Mouse (Mus musculus) forebrain, embryonic 12.5 days (tissue): ENCODE data around the gene Rbm34. TPM values are rescaled to one million over a fixed set of nuclear protein-coding genes. Genes with fewer than 3 reads are reported as not detected.
A peak's percentile ranks its signal among the peaks of the same experiment; 100 is the strongest.

Experiments used
- ATAC-seq: fragments of 200-750 bp; cut with Nextera tagmentation; 2 replicates; pipeline ENCODE4 v1.8.0; 2017; ENCODE audit warnings: moderate TSS enrichment; ENCODE audit not compliant: low FRiP score
- H3K27ac ChIP-seq: fragments of 300-500 bp; sonication (generic); 2 replicates; pipeline ENCODE4 v1.5.1; 2016; ENCODE audit warnings: mild to moderate bottlenecking
- H3K27me3 ChIP-seq: fragments of 300-500 bp; sonication (generic); 2 replicates; pipeline ENCODE4 v1.6.1; 2016; ENCODE audit warnings: mild to moderate bottlenecking
- H3K36me3 ChIP-seq: fragments of 300-500 bp; sonication (generic); replicated peaks from 2 replicates; pipeline ENCODE4 v1.6.1; 2016; ENCODE audit warnings: mild to moderate bottlenecking
- H3K4me1 ChIP-seq: fragments of 300-500 bp; sonication (generic); 2 replicates; pipeline ENCODE4 v1.6.1; 2016
- H3K4me2 ChIP-seq: fragments of 300-500 bp; sonication (generic); 2 replicates; pipeline ENCODE4 v1.6.1; 2016; ENCODE audit warnings: mild to moderate bottlenecking, moderate library complexity
- H3K4me3 ChIP-seq: fragments of 300-500 bp; sonication (generic); replicated peaks from 2 replicates; pipeline ENCODE4 v1.5.1; 2016; ENCODE audit warnings: mild to moderate bottlenecking
- H3K9ac ChIP-seq: fragments of 300-500 bp; sonication (generic); 2 replicates; pipeline ENCODE4 v1.6.1; 2016; ENCODE audit warnings: mild to moderate bottlenecking
- H3K9me3 ChIP-seq: fragments of 300-500 bp; sonication (generic); 2 replicates; pipeline ENCODE4 v1.6.1; 2016
- WGBS: fragments of 180-500 bp; shearing (Covaris S2); methylation state at CpG from one replicate; pipeline ENCODE4 v1.1.7; 2016; 5-methylcytosine and 5-hydroxymethylcytosine counted together
- polyA plus RNA-seq: library from polyadenylated mRNA; unstranded; fragments of >200 nt; fragmentation: Nextera tagmentation; extraction: Ambion mirVana; gene quantifications from 2 replicates; pipeline ENCODE4 v1.2.1, GENCODE M21; 2016

Rbm34 gene
- polyA plus RNA-seq, 1 experiment from 2014 or later: 33.0 TPM

DNA sequence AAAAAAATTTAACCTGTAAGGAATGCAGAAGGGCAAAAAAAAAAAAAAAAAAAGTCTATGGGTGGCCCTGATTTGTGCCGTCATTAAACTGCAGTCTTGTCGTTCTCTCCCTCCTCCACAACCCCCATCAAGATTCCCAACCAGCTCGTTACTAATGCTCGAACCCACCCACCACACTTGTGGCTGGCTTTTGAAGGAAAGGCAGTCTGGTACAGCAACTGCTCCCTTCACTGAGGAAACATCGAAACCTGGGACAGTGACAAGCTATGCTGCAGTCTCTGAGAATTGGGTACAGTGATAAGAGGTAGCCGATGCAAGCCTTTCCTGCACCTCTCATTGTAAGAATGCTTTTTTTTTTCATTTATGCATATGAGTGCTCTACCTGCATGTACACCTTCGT is 24.4 kb downstream of the Rbm34 start:
- ATAC-seq: no peak
- 70% methylated on average over 7 of the region's 7 CpGs for WGBS
- no peak overlapping the region for H3K9ac ChIP-seq
- H3K27me3 ChIP-seq: no peaks in the 10 kb centered on the region
- peaks cover 34% of the 10 kb centered on the region for H3K36me3 ChIP-seq
- H3K4me3 ChIP-seq: no peak overlapping the region
- no peak overlapping the region for H3K4me2 ChIP-seq
- peaks cover 23% of the 10 kb centered on the region for H3K4me1 ChIP-seq
- no peaks in the 10 kb centered on the region for H3K9me3 ChIP-seq
- no peak overlapping the region for H3K27ac ChIP-seq

DNA sequence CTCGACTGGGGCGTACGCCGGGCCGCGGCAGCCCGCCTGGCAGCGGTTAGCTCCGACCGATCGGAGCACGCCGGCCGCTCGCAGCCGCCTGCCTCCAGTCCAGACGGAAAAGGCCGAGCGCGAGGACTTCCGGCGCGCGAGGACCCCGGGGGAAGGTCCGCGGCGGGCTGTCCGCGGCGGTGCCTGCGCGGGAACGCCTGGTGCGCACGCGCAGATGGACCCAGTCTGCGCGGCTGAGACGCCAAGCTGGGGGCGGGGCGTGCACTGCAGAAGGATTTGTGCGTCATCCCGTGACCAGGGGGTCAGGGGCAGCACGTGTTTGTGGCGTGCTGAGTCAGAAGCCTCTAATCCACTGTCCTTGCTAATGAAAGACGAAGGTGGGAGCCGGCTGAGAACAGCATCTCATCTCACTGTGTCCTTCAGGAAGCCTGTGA is 25.1 kb downstream of the Rbm34 start, which contains the start of gene Tomm20:
Gene Tomm20, minus strand, starts transcription at position 115 of the 434 bp plus-strand sequence.
- Histone ChIP-seq H3K4me3 (peak within 1 kb of the TSS; percentile 77), H3K9me3 (no peaks in the 10 kb centered on the region), H3K4me2 (peak within 1 kb of the TSS; percentile 93), H3K9ac (peak within 1 kb of the TSS; percentile 87), H3K27me3 (no peaks in the 10 kb centered on the region), H3K36me3 (peaks cover 27% of the 10 kb centered on the region), H3K4me1 (peaks cover 23% of the 10 kb centered on the region), H3K27ac (peak within 1 kb of the TSS; percentile 86)
- 0% methylated on average over 48 of the region's 48 CpGs for WGBS
- ATAC-seq: peak; percentile 94

DNA sequence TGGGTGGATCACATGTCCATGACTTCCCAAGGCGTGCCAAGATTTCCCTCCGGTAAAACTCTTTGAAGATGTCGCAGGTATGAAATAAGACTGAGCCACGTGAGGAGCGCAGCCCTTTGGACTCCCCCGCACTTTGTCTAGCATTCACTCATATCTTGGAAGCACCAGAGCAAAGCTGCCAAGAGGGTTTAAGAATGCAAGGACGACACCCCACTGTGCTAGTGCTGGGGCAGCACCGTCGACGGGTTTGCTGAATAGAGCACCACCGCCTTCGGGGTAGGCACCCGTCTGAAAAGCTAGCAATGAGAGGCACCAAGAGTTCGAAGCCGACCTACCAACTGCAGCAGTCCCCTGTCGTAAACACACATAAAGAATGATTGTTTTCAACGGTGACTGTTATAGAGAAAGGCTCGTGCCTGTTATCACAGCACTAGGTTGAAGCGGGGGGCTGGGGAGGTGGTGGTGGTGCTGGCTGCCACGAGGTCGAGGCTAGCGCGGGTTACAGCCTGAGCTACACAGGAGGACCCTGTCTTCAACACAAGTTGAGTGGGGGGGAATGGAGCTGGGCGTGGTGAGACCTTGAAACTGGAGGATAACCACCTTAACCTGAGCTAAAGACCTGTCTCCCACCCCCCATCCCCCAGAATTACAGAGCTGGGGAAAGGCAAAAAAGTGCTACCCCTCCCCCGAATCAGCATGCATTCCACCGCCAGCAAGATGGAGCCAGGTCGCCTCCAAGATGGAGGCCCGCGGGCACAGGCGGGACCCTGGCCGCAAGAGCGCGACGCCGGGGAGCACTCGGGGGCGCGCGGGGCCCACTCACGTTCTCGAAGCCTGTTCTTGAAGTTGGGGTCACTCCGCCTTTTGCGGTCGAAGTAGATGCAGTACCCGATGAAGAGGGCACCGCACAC is 25.8 kb downstream of the Rbm34 start:
- under 1% methylated on average over 46 of the region's 46 CpGs for WGBS
- Histone ChIP-seq H3K27ac (peak overlapping the region; percentile 86), H3K9ac (peak overlapping the region; percentile 87), H3K4me3 (peak overlapping the region; percentile 77), H3K36me3 (peaks cover 20% of the 10 kb centered on the region), H3K4me2 (peak overlapping the region; percentile 93), H3K27me3 (no peaks in the 10 kb centered on the region), H3K4me1 (peaks cover 23% of the 10 kb centered on the region), H3K9me3 (no peaks in the 10 kb centered on the region)
- ATAC-seq: peak; percentile 77

DNA sequence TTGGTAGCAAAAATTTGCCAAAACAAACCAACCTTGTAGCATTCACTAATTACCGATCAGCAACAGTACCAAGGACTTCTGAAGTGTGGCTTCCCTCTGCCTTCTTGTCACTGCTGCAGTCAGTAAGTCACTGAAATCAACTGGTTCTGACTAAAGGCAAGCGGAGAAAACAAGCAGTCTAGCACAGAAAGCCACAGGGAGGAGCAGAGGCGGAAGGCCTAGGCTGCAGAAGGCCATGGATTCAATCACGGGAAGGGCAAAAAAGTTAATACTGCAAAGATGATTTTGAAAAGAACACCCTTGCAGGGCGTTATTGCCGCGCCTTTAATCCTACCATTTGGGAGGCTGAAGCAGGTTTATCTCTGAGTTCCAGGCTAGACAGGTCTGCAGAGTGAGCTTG is 27.3 kb downstream of the Rbm34 start:
- H3K27me3 ChIP-seq: no peaks in the 10 kb centered on the region
- H3K27ac ChIP-seq: no peak overlapping the region
- no peak for ATAC-seq
- peak overlapping the region; percentile 93; the same call in 1 of the 2 replicates for H3K4me2 ChIP-seq
- H3K36me3 ChIP-seq: peaks cover 22% of the 10 kb centered on the region
- no peak overlapping the region for H3K9ac ChIP-seq
- H3K4me1 ChIP-seq: peaks cover 23% of the 10 kb centered on the region
- 92% methylated on average over 7 of the region's 7 CpGs for WGBS
- no peaks in the 10 kb centered on the region for H3K9me3 ChIP-seq
- peak overlapping the region; percentile 77 for H3K4me3 ChIP-seq

DNA sequence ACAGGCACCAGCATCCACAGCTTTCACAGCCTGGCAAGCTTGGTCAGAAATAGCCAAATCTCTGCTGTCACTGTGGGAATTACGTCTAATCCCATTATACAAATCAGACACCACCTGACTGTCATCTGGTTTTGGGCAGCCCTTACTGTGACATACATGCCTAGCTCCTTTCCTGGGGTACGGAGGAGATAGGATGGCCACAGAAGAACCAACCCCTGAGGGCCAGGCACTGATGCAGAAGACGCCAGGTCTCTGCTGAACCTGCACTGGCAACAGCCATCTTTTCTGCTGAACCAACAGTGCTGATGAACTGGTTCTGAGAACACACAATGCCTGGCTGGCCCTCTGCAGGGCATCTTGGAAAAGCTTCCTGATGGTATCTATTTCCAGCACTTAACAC is 33.5 kb downstream of the Rbm34 start:
- peaks cover 66% of the 10 kb centered on the region for H3K36me3 ChIP-seq
- peaks cover 4% of the 10 kb centered on the region; the same call in 1 of the 2 replicates for H3K4me1 ChIP-seq
- no peaks in the 10 kb centered on the region for H3K9me3 ChIP-seq
- no peak overlapping the region for H3K4me2 ChIP-seq
- H3K27ac ChIP-seq: no peak overlapping the region
- no peak overlapping the region for H3K4me3 ChIP-seq
- no peak for ATAC-seq
- H3K9ac ChIP-seq: no peak overlapping the region
- no peaks in the 10 kb centered on the region for H3K27me3 ChIP-seq
- WGBS: 88% methylated on average over 3 of the region's 3 CpGs

DNA sequence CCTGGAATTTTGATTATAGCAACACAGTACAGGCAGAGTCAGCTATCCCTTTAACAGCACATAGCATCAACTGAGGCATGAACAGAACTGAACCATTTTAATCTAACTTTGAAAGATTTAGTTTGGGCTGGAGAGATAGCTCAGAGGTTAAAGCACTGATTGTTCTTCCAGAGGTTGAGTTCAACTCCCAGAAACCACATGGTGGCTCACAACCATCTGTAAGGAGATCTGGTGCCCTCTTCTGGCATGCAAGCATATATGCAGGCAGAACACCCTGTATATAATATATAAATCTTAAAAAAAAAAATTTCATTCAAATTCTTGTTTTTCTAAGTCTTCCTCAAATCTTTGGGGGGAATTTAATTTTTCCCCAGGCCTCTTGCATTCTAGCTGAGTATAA is 34.9 kb downstream of the Rbm34 start:
- Histone ChIP-seq H3K9me3 (no peaks in the 10 kb centered on the region), H3K27me3 (no peaks in the 10 kb centered on the region), H3K4me1 (no peaks in the 10 kb centered on the region), H3K4me3 (no peak overlapping the region), H3K4me2 (no peak overlapping the region), H3K9ac (no peak overlapping the region), H3K36me3 (peaks cover 80% of the 10 kb centered on the region), H3K27ac (no peak overlapping the region)
- ATAC-seq: no peak

DNA sequence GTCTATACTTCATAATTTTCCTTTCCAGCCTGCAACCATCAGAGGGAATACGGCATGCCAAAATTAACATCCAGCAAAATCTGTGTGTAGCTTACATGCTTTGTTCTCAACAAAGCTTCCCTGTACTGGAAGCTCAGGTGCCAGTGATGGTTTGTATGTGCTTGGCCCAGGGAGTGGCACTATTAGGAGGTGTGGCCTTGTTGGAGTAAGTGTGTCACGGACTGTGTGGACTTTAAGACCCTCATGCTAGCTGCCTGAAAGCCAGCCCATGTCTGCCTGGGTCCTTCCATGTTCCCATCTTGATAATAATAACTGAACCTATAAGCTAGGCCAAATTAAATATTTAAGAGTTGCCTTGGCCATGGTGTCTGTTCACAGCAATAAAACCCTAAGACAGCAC is 35.5 kb downstream of the Rbm34 start:
- Histone ChIP-seq H3K4me2 (no peak overlapping the region), H3K4me3 (no peak overlapping the region), H3K4me1 (no peaks in the 10 kb centered on the region), H3K9me3 (no peaks in the 10 kb centered on the region), H3K27ac (no peak overlapping the region), H3K9ac (no peak overlapping the region), H3K27me3 (no peaks in the 10 kb centered on the region), H3K36me3 (peaks cover 85% of the 10 kb centered on the region)
- ATAC-seq: no peak
- 93% methylated on average over 2 of the region's 2 CpGs for WGBS

DNA sequence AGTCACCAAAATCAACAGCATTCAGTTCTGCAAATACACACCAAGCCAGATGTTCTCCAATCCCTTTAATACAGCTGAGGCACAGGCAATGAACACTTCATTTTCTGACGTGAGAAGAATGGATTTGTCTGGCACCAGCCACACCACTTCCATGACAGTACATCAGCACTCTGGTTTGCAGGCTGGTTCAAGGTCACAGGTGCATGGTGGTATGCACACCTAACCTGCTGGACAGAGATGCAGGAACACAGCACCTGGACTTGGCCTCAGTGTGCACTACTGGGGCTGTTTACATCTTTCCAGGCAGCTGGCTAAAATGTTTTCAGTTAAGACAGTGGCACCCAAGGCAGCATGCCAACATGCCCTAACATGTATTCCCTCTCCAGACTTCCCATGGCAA is 38.2 kb downstream of the Rbm34 start:
- Histone ChIP-seq H3K27ac (no peak overlapping the region), H3K9ac (no peak overlapping the region), H3K4me1 (no peaks in the 10 kb centered on the region), H3K27me3 (no peaks in the 10 kb centered on the region), H3K4me3 (no peak overlapping the region), H3K9me3 (no peaks in the 10 kb centered on the region), H3K4me2 (no peak overlapping the region), H3K36me3 (peaks cover 74% of the 10 kb centered on the region)
- no peak for ATAC-seq
- 82% methylated on average over 1 of the region's 1 CpGs for WGBS

DNA sequence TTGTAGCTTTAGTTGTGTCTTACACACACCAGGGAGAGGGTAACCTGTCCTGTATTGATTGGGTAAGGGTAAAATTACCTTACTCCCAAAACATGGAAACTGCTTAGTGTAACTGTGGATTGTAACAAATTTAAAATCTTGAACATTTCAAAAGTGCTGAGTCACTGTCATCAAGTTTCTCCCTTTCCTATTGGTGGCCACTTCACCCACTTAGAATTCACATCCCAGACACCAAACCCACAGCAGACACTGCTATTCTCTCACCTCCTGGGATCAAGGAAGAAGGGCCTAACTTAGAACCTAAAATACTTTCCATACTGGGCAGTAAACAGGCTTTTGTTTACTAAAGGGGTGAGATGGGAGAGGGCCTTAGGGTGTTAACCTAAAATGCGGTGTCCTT is 38.6 kb downstream of the Rbm34 start:
- Histone ChIP-seq H3K9ac (no peak overlapping the region), H3K27ac (no peak overlapping the region), H3K4me2 (no peak overlapping the region), H3K4me1 (no peaks in the 10 kb centered on the region), H3K9me3 (no peaks in the 10 kb centered on the region), H3K36me3 (peaks cover 70% of the 10 kb centered on the region), H3K27me3 (no peaks in the 10 kb centered on the region), H3K4me3 (no peak overlapping the region)
- 95% methylated on average over 1 of the region's 1 CpGs for WGBS
- ATAC-seq: no peak

DNA sequence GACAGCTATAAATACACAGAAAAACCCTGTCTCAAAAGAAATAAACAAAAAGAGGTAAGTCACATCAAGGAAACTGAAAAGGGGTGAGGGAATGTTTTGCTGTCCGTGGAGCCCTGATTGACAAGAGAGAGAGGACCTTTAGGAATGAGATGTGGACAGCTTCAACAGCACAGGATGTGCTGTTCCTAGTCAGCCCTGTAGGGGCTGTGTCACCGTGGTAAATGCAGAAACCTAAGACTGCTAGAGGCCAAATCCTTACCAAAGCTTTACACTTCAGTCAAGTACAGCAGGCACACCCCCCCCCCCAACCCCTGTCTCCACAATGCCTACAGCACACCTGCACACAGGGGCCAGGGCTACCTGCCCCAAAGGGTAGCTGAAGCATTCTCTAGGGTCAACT is 39.2 kb downstream of the Rbm34 start:
- Histone ChIP-seq H3K4me3 (no peak overlapping the region), H3K27ac (no peak overlapping the region), H3K36me3 (peaks cover 65% of the 10 kb centered on the region), H3K4me2 (no peak overlapping the region), H3K9me3 (no peaks in the 10 kb centered on the region), H3K9ac (no peak overlapping the region), H3K27me3 (no peaks in the 10 kb centered on the region), H3K4me1 (no peaks in the 10 kb centered on the region)
- whole genome bisulfite sequencing: 56% methylated on average over 2 of the region's 2 CpGs
- no peak for ATAC-seq

DNA sequence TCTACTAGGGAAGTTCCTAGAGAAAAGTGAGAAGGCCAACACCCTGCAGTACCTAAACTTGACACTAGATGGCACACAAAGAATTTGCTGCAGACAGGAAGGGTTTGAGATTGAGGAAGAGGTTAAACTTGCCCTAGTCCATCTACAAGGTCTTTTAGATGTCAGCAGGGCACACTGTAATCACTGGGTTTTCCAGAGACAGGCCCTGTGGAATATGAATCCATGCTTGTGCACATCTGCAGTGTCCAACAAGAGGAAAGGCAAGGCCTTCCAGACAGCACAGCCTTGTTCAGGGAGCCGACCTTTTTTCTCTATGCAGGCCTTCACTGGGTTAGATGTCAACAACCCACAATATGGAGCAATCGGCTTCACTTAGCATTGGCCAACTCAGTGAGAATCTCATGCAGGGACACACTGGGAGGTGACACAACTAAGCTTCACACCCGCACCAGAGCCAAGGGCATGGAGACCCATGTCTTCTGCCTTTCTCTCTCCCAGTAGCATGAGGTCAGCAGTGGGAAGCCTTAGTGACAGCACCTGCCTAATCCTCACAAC is 41.2 kb downstream of the Rbm34 start:
- 0 out of 2 replicates have a peak, but pooled peaks have one; percentile 24 for ATAC-seq
- Histone ChIP-seq H3K27ac (no peak overlapping the region), H3K9ac (no peak overlapping the region), H3K9me3 (no peaks in the 10 kb centered on the region), H3K36me3 (peaks cover 56% of the 10 kb centered on the region), H3K4me1 (no peaks in the 10 kb centered on the region), H3K27me3 (no peaks in the 10 kb centered on the region), H3K4me3 (no peak overlapping the region), H3K4me2 (no peak overlapping the region)
- 84% methylated on average over 3 of the region's 3 CpGs for WGBS

DNA sequence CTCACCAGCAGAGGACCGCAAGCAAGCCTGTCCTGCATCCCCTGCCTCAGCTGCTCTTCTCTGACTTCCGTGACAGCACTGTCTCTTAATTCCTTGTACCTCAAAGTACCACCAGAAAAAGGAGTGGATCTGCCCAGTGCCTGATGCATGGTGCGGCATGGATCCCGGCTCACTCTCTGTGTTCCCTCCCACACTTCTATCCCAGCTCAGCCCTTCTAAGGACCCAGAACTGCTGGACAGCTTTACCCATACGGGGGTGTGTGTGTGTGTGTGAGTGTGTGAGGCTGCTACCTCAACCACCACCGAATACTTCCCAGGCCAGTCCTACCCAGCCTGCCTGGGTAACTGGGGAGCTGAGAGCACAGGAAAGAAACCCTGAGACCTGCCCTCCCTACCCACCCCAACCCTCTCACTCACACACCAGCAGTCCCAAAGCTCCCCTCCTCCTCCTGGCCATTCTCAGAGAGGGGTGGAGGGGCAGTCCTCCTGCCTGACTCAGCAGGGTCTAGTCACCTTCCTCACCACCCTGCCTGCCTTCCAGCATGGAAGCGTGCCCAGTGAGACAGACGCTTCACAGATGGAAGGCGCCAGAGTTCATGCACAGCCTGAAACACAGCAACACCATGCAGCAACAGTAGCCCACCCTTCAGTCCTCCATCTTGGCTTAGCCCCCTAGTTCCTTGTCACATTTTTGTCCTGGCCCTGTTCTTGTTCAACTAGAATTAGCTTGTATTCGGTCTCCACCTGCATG is 41.9 kb downstream of the Rbm34 start:
- no peak overlapping the region for H3K4me2 ChIP-seq
- no peak overlapping the region for H3K27ac ChIP-seq
- H3K4me3 ChIP-seq: no peak overlapping the region
- H3K36me3 ChIP-seq: peaks cover 52% of the 10 kb centered on the region
- 0 out of 2 replicates have a peak, but pooled peaks have one; percentile 15 for ATAC-seq
- no peaks in the 10 kb centered on the region for H3K4me1 ChIP-seq
- no peak overlapping the region for H3K9ac ChIP-seq
- WGBS: 92% methylated on average over 10 of the region's 10 CpGs
- no peaks in the 10 kb centered on the region for H3K9me3 ChIP-seq
- no peaks in the 10 kb centered on the region for H3K27me3 ChIP-seq
